Mouse (Mus musculus) forelimb bud, embryonic 11.5 days (tissue): ENCODE data around the gene AI182371.

ENCODE experiments used
- DNase-seq: peaks from one replicate; pipeline ENCODE4 v3.0.0-alpha.2; 2012; ENCODE audit warnings: low read depth, low spot score

The AI182371 gene

GRCm38 (mm10) chr2:35101443-35101842 is at the start of gene AI182371:
AI182371 (minus strand) TSS chr2:35101543.
- no peak for DNase-seq

DNA sequence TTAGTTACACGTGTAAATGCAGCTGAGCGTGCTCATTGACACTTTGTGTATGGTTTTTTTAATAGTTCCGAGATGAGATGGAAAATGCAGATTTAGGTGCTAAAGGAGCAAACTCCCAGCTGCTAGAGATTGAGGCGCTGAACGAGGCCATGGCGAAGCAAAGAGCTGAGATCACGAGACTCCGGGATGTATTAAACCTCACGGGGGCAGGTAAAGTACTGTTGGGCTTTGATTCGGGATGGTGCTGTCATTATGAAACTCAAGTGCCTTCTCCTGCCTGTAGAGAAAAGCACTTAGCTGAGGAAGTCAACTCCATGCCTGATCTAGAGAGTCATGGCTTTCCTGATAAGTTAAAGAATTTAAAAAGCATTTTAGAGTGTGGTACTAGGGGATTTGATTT is 47.5 kb upstream of the AI182371 start:
- no peak for DNase-seq

GRCm38 (mm10) chr2:35141673-35142072 is 40.3 kb upstream of the AI182371 start:
- no peak for DNase-seq

- DNase-seq, result no peak
Observed at GRCm38 (mm10) chr2:35138576-35138975, 37.2 kb upstream of the AI182371 start.

- DNase-seq, result no peak
Observed at GRCm38 (mm10) chr2:35133891-35134290, 32.5 kb upstream of the AI182371 start.

DNA sequence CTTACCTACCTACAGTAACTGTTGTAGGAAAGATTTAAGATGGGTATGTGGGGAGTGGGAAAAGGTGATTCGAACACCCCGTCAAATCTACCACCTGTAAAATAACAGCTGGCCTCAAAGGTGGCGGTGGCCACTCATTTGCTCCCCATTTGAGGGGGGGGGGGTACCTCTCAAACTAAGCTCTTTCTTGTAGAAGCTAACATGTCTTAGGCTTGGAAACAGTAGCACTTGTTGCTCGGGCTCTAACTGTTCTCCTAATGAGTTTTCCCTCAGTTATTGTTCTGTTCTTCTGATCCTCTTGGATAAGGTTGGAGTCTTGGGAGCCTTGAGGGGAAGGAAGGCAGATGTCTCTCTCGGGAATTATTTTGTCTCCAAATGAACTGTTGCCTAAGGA is 31.3 kb upstream of the AI182371 start:
- peak; percentile 1 for DNase-seq

DNA sequence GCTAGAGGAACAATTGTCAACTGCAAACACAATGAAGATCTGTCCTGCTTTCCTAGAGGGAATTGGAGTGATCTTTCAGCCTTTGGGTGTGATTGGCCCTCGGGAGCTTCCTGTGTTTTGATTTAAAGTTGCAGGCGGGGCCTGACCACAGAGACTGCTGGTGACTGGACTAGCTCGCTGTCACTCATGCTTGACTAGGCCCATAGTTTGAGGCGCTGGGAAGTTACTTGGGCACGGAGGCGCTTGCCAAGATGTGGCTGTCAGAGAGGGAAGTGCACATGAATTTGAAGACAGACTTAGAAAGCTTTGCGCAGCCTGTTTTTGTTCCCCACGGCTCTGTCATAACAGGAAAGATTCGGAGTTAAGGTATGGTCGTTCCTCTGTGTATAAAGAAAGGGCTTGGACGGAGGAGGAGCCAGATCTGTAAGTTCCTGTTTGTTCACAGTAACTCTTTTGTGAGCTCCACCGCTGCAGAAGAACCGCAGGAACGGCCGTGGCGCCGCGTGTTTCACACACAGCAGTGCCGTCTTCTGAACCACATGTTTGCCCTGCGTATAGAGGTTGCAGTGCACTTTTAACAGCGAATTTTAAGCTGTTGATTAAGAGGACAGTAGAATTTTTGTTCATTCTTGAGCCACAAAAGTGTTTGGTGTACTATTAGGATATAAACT is 30.8 kb upstream of the AI182371 start:
- DNase-seq, result peak; percentile 97

DNA sequence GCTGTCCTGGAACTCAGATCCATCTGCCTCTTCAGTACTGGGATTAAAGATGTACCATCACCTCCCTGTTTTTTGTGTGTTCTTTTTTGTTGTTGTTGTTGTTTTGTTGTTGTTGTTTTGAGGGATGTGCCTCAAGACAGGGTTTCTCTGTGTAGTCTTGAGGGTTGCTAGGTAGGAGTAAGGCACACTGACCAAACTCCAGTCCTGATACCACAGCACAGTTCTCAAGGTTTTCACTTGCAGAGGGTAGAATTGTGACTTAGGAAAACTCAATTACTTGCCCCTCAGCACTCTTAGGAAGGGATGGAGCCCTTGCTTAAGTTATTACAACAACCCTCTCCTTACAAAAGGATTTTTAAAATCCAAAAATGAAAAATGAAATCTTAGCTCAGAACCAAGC is 30.1 kb upstream of the AI182371 start:
- no peak for DNase-seq

- no peak for DNase-seq
Observed at GRCm38 (mm10) chr2:35124716-35125115, 23.4 kb upstream of the AI182371 start.

DNA sequence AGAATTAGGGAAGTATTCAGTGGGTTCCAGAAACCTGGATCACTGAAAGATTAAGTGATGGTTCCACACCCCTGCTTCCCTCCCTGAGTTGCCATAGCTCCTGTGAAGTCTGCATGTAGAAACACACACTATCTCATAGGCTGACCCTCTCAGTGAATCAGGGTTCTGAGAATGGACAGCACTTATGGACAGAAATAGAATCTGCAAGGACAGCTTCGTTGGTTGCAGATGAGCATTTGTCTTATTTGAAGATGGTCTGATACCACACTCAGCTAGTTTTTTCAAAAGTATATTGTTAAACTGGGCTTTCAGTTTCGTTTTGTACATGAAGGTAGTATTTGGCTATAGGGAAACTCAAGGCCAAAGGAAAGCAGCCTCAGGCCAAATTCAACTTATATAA is 9.2 kb upstream of the AI182371 start:
- no peak for DNase-seq

- no peak for DNase-seq
Observed at GRCm38 (mm10) chr2:35109924-35110304, 8.6 kb upstream of the AI182371 start.

GRCm38 (mm10) chr2:35109141-35109923 is 8.0 kb upstream of the AI182371 start, which contains the start of gene Cntrl:
Cntrl (plus strand) TSS chr2:35109492.
- DNase-seq, result peak; percentile 87

GRCm38 (mm10) chr2:35108712-35109111 is 7.4 kb upstream of the AI182371 start:
- peak; percentile 55 for DNase-seq

DNA sequence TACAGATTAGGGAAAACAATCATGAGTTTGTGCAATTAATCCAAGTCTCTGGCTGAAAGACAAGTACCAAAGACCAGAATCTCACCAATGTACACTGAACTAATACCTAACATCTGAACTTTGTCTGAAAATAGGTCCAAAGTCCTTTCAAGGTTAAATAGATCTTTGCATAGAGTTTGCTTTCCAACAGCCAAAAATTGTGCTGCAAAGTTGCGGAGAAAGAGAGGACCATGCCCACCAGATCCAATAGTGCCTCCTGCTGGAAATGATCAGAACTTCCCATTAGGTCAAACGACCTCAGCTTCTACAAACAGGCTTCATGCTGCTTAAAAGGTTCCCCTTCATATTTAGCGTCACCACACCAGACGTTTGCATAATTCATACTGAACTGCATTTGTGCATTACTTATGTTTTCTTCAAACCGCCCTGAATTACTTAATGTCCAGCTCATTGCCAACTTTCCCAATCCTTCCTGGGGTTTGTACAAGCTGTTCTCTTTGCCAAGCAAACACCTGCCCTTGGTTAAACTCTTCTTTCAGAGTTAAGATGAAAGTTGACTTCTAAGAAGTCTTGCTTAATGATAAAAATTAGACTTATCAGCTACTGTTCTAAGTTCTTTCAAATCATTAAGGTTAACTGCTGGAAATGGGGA is 6.8 kb upstream of the AI182371 start:
- peak; percentile 53 for DNase-seq

GRCm38 (mm10) chr2:35104843-35105242 is 3.5 kb upstream of the AI182371 start:
- no peak for DNase-seq

DNA sequence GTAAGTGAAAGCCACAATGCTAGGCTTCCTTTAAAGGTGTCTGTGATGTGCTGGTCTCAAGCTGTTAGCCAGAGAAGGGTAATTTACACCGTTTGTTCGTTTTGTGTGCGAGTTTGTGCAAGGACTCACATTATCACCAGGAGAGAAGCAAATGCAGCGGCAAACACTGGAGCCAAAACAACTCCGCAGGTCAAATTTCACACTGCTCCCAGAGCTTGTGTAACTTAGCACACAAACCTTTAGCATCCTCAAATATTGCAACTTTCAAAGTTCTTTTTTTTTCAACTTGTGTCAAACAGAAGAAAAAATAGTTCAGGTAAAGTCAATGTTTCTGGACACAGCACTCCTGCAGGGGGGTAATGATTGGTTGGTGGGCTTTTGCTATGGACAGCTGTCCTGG is 2.2 kb upstream of the AI182371 start:
- DNase-seq, result no peak

GRCm38 (mm10) chr2:35102777-35103176 is 1.4 kb upstream of the AI182371 start:
- no peak for DNase-seq

- DNase-seq, result no peak
Observed at GRCm38 (mm10) chr2:35100529-35100928, 814 bp downstream of the AI182371 start.

DNA sequence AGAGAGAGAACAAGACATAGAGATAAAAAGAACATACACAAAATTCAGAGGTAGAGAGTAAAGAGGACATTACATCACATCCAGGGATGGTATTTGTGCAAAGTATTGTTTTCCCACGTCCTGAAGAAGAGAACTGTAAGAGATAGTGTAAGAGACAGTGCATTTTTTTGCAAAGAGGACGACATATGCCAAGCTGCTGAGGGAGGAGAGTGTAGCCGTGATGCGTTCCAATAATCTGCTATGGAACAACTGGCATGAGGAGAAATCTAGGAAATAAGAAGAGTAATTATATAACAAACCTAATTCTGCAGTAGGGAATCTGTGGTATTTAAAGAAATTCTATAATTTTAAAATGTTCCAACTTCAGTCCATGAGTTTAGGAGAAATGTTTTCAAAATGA is 13.9 kb downstream of the AI182371 start:
- no peak for DNase-seq

DNA sequence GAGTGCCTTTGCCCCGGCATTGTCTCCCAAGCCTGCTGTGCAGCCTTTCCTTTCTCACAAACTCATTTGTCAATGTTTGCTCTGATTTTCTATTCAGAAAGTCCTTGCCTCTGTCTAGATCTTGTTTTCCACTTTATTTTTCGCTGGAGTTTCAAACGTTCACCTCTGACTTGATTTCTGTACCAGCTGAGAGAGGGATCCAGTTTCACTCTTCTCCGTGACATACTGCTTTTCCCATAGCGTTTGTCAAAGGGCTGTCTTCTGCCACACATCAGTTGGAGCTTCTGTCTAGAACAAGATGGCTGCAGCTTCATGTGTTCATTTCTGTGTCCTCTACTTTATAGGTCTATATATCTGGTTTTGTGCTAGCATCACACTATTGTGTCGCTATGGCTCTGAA is 22.2 kb downstream of the AI182371 start:
- no peak for DNase-seq

DNA sequence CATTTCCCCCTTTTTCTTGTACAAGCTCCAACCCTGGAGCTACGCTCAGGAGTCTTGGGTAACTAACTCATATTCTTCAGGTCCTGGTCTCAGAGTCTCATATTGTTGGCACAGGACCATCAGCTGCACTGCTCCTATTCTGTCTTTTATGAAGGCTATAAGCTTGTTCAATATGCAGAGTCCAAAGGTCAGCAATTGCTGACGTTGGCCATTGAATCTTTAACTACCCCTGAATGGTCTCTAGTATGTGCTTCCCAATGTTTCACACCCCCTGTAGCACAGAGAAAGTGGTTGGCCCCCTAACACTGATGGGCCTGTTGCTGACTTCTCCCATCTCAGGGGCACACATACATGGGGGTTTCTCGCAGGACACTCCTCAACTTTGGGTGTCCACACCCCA is 27.0 kb downstream of the AI182371 start:
- DNase-seq, result no peak

- no peak for DNase-seq
Observed at GRCm38 (mm10) chr2:35072547-35072946, 28.8 kb downstream of the AI182371 start.

- DNase-seq, result no peak
Observed at GRCm38 (mm10) chr2:35070275-35070674, 31.1 kb downstream of the AI182371 start.
